Mouse (Mus musculus): ENCODE data around the gene Cdk11b.
"Not testable (repeated sequence)": the region's sequence is repeated elsewhere in the genome, so short reads cannot be mapped to it uniquely, and the experiment has no call there.

The Cdk11b gene

GRCm38 (mm10) chr4:155668689-155669597 is 44.3 kb downstream of the Cdk11b start, which contains the start of gene Mib2:
Mib2 (minus strand) TSS chr4:155669198.
- DNase-seq (ENCODE audit: low spot score): peak; percentile 85

DNA sequence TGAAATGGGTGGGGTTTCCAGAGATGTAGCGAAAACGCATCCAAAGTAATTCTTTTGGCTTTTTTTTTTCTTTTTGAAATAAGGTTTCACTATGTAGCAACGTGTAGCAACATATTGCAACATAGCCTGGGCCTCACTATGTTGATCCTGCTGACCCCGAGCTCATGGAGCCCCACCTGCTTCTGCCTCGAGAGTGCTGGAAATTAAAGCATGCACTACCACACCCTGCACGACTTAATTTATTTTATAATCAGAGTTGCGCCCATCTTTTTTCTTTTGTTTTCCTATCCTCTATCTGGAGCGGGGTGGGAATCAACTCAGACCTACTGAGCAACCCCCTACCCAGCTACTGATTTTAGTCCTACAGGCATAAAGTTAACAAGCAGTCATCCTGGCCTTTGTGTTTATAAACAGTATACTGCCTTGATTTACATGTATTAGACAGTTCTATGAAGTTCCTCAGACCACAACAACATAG is 45.0 kb downstream of the Cdk11b start:
- no peak for DNase-seq (ENCODE audit: low spot score)

DNA sequence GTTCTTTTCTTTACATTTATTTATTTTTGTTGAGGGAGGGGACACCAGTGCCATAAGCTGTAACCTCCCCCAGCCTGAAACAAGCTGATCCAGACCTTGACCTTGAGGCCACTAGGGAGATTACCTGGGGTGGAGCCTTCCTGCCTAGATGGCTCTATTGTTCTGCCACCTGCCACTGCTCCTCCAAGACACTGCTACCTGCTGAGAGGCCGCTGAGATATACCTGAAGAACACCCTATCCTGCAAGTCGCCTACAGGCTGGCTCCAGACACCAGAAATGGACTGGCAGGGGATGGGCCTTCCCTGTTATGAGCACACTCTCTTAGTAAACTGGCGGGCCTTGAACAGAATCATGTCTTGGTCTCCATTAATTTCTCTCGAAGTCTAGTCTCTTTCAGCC is 45.6 kb downstream of the Cdk11b start:
- not testable (repeated sequence) for DNase-seq (ENCODE audit: low spot score)

GRCm38 (mm10) chr4:155672082-155672481 is 47.4 kb downstream of the Cdk11b start:
- no peak for DNase-seq (ENCODE audit: low spot score)

GRCm38 (mm10) chr4:155675991-155676390 is 51.3 kb downstream of the Cdk11b start:
- no peak for DNase-seq (ENCODE audit: low spot score)

DNA sequence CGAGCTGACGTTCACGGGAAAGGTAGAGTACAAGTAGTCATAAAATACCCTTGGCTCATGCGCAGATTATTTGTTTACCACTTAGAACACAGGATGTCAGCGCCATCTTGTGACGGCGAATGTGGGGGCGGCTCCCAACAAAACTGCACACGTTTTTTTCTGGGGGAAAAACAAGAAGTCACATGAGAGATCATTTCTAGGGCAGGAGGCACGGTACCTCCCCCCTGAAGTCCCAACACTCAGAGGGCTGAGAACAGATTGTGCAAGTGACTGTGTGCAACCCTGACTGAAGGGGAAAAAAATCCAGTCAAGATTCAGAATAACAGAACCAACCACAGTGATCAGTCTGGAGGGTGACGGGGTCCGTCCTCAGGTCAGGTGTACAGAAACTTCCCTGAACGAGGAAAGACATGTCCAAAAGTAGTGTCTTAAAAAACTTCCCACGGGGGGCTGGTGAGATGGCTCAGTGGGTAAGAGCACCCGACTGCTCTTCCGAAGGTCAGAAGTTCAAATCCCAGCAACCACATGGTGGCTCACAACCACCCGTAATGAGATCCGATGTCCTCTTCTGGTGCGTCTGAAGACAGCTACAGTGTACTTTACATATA is 59.1 kb downstream of the Cdk11b start:
- not testable (repeated sequence) for DNase-seq (ENCODE audit: low spot score)

DNA sequence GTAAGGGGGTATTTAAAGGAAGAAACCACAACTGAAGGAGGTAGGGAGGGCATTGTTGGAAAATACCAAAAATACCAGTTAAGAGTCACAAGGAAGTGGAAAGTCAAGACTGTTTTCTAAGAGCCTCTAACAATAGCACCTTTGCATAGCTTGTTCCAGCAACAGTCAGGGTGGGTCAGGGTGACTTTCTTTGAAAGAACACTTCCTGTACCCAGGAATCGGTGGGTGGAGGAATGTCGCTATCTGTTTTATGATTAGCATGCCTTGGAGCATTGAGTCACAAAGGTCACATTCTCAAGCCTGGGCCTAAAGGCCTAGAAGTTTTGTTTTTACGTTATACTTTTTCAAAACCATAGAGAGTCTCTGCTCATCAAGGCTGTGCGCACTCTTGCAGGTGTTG is 63.1 kb downstream of the Cdk11b start:
- not testable (repeated sequence) for DNase-seq (ENCODE audit: low spot score)

- no peak for DNase-seq (ENCODE audit: low spot score)
These were observed 66.1 kb downstream of the Cdk11b start for GRCm38 (mm10) chr4:155690571-155691375.

- no peak for DNase-seq (ENCODE audit: low spot score)
These were observed 67.8 kb downstream of the Cdk11b start for GRCm38 (mm10) chr4:155692421-155692820.

DNA sequence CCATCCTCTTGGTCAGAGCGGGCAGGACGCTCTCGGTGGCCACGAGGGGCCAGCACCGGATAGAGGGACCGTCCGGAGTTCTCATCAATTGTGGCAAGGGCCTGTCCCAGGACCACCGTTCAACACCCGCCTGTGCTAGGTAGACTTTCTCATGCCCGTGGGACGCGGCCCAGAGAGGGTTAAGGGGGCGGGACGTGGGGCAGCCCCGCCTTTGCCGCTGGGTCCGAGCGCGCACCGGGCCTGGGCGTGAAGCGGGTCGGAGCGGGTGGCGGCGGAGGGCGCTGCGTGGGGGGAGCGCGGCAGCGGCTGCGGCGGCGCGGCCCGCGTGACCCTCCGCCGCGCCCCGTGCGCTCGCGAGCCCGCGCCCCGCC is 69.4 kb downstream of the Cdk11b start, which contains the start of gene Fndc10:
Fndc10 (plus strand) TSS at position 232 of the 371 bp plus-strand sequence.
- DNase-seq (ENCODE audit: low spot score): peak; percentile 17

GRCm38 (mm10) chr4:155694482-155695401 is 70.1 kb downstream of the Cdk11b start:
- DNase-seq (ENCODE audit: low spot score): no peak

- DNase-seq (ENCODE audit: low spot score): no peak
These were observed 70.9 kb downstream of the Cdk11b start for GRCm38 (mm10) chr4:155695531-155696062.

DNA sequence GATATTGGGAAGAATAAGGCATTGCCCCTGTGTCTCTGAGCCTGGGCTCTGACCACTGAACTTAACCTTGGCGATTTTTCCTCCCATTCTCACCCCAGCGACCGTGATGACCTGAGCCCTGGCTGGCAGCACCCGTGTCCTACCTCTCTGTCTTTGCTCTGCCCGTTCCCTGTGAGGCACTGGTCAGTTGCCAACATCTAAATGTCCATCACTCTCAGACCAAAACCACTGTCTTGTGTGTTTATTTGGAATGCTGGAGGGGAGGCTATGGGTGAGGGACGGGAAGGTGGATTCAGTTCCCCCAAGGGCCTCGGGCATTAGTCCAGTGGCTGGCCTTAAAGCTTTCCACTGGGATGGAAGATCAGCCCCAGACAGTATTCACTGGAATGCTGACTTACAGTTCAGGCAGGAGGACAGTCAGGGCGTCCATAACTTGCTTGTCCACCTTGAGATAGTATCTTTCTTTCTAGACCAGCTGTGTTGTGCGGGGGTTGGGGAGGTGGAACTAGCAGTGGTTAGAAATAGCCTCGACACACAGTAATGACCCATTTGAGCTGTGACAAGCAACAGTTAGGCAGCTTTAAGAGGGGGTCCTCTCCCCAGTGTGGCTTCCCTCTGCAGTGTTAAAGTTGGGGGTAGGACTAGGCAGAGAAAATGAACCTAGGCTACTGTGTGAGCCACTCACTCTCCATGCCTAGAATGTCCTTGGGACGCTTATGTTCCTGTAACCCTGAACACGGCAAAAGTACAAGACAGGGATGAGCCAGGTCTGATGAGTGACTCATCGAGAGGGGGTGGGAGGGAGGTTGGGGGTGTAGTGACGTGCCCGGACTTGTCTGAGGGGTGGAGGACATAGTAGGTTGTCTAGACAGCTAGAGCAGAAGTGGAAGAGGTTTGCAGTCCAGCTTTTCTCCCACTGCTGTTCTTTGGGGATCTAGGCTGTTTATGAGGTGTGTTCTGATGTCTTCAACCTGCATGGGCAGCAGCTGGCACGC is 71.9 kb downstream of the Cdk11b start:
- no peak for DNase-seq (ENCODE audit: low spot score)

Measured in urinary bladder, postnatal 10 days (tissue).